Mouse (Mus musculus) E14TG2a.4 (cell line): Measurements from ENCODE around the gene Cnksr2.
A peak's percentile ranks its signal among the peaks of the same experiment; 100 is the strongest.

ENCODE experiments used
- H3K27me3 ChIP-seq: 2 replicates; pipeline ENCODE4 v1.6.1; 2014; ENCODE audit warnings: low read length, control low read depth; ENCODE audit not compliant: insufficient read depth
- H3K36me3 ChIP-seq: 2 replicates; pipeline ENCODE4 v1.6.1; 2014; ENCODE audit warnings: low read length, control low read depth; ENCODE audit not compliant: insufficient read depth
- H3K4me1 ChIP-seq: replicated peaks from 2 replicates; pipeline ENCODE4 v1.6.1; 2014; ENCODE audit warnings: low read depth, low read length, control low read depth
- H3K4me3 ChIP-seq: replicated peaks from 2 replicates; pipeline ENCODE4 v1.5.1; 2014; ENCODE audit warnings: mild to moderate bottlenecking, low read length
- H3K9me3 ChIP-seq: 2 replicates; pipeline ENCODE4 v1.6.1; 2014; ENCODE audit warnings: low read length, control low read depth
- CTCF ChIP-seq: conservative IDR thresholded peaks from 2 replicates; pipeline ENCODE4 v1.5.1; 2014; ENCODE audit warnings: low read length
- NANOG ChIP-seq: IDR thresholded peaks from 2 replicates; pipeline ENCODE4 v1.6.1; 2014; ENCODE audit warnings: borderline replicate concordance, low read length, mixed read lengths
- POU5F1 ChIP-seq: IDR thresholded peaks from 2 replicates; pipeline ENCODE4 v1.6.1; 2014; ENCODE audit warnings: low read length, borderline replicate concordance

Gene Cnksr2

GRCm38 (mm10) chrX:158043057-158043843, at the start of gene Cnksr2:
Gene Cnksr2 (minus strand): TSS chrX:158043294.
- peaks cover 29% of the 10 kb centered on the region for H3K27me3 ChIP-seq
- TF ChIP-seq NANOG (no peak), POU5F1 (no peak), CTCF (no peak)
- peak within 1 kb of the TSS; percentile 80 for H3K4me3 ChIP-seq
- no peaks in the 10 kb centered on the region for H3K4me1 ChIP-seq
- no peaks in the 10 kb centered on the region for H3K9me3 ChIP-seq
- no peaks in the 10 kb centered on the region for H3K36me3 ChIP-seq

GRCm38 (mm10) chrX:158043844-158044140, 698 bp upstream of the Cnksr2 start:
- Histone ChIP-seq H3K4me1 (no peaks in the 10 kb centered on the region), H3K27me3 (peaks cover 29% of the 10 kb centered on the region), H3K9me3 (no peaks in the 10 kb centered on the region), H3K4me3 (peak overlapping the region; percentile 80), H3K36me3 (no peaks in the 10 kb centered on the region)
- no peak for TF ChIP-seq POU5F1
- TF ChIP-seq NANOG, result no peak
- TF ChIP-seq CTCF, result no peak

GRCm38 (mm10) chrX:158042255-158043056, 638 bp downstream of the Cnksr2 start:
- H3K9me3 ChIP-seq, result no peaks in the 10 kb centered on the region
- no peak for TF ChIP-seq NANOG
- TF ChIP-seq POU5F1, result no peak
- TF ChIP-seq CTCF, result no peak
- H3K4me1 ChIP-seq, result no peaks in the 10 kb centered on the region
- H3K27me3 ChIP-seq, result peaks cover 29% of the 10 kb centered on the region
- H3K36me3 ChIP-seq, result no peaks in the 10 kb centered on the region
- peak overlapping the region; percentile 80 for H3K4me3 ChIP-seq

- peak overlapping the region; percentile 80; the same call in 1 of the 2 replicates for H3K4me3 ChIP-seq
- H3K36me3 ChIP-seq, result no peaks in the 10 kb centered on the region
- no peaks in the 10 kb centered on the region for H3K9me3 ChIP-seq
- TF ChIP-seq CTCF (no peak), NANOG (no peak), POU5F1 (no peak)
- H3K27me3 ChIP-seq, result peaks cover 29% of the 10 kb centered on the region
- H3K4me1 ChIP-seq, result no peaks in the 10 kb centered on the region
These were observed 1.4 kb downstream of the Cnksr2 start for GRCm38 (mm10) chrX:158041703-158042102.

GRCm38 (mm10) chrX:157951698-157952097, 91.4 kb downstream of the Cnksr2 start:
- Histone ChIP-seq H3K27me3 (no peaks in the 10 kb centered on the region), H3K4me1 (no peaks in the 10 kb centered on the region), H3K9me3 (no peaks in the 10 kb centered on the region), H3K4me3 (no peak overlapping the region), H3K36me3 (no peaks in the 10 kb centered on the region)
- no peak for TF ChIP-seq NANOG
- TF ChIP-seq CTCF, result peak; percentile 26
- TF ChIP-seq POU5F1, result no peak

- H3K36me3 ChIP-seq, result no peaks in the 10 kb centered on the region
- no peaks in the 10 kb centered on the region for H3K9me3 ChIP-seq
- no peaks in the 10 kb centered on the region for H3K27me3 ChIP-seq
- no peak overlapping the region for H3K4me3 ChIP-seq
- H3K4me1 ChIP-seq, result no peaks in the 10 kb centered on the region
- TF ChIP-seq CTCF (no peak), NANOG (no peak), POU5F1 (no peak)
These were observed 93.8 kb downstream of the Cnksr2 start for GRCm38 (mm10) chrX:157949256-157949655.

GRCm38 (mm10) chrX:157945121-157945520, 98.0 kb downstream of the Cnksr2 start:
- H3K4me1 ChIP-seq, result no peaks in the 10 kb centered on the region
- no peak for TF ChIP-seq NANOG
- no peak for TF ChIP-seq POU5F1
- TF ChIP-seq CTCF, result no peak
- no peak overlapping the region for H3K4me3 ChIP-seq
- no peaks in the 10 kb centered on the region for H3K36me3 ChIP-seq
- H3K27me3 ChIP-seq, result no peaks in the 10 kb centered on the region
- H3K9me3 ChIP-seq, result no peaks in the 10 kb centered on the region

GRCm38 (mm10) chrX:157936611-157937010, 106.5 kb downstream of the Cnksr2 start:
- Histone ChIP-seq H3K9me3 (no peaks in the 10 kb centered on the region), H3K4me3 (no peak overlapping the region), H3K4me1 (no peaks in the 10 kb centered on the region), H3K27me3 (no peaks in the 10 kb centered on the region), H3K36me3 (no peaks in the 10 kb centered on the region)
- TF ChIP-seq CTCF (no peak), POU5F1 (no peak), NANOG (no peak)
